Mouse (Mus musculus) liver, postnatal 0 days (tissue): Measurements from ENCODE around the gene Lrrc1.

Source experiments
- CTCF ChIP-seq: sonication (generic); IDR thresholded peaks from 2 replicates; pipeline ENCODE4 v1.5.1; 2016; ENCODE audit warnings: antibody characterized with exemption, low read depth
- EP300 ChIP-seq: IDR thresholded peaks from 2 replicates; pipeline ENCODE4 v1.6.1; 2016; ENCODE audit warnings: antibody characterized with exemption, low read depth, mild to moderate bottlenecking

DNA sequence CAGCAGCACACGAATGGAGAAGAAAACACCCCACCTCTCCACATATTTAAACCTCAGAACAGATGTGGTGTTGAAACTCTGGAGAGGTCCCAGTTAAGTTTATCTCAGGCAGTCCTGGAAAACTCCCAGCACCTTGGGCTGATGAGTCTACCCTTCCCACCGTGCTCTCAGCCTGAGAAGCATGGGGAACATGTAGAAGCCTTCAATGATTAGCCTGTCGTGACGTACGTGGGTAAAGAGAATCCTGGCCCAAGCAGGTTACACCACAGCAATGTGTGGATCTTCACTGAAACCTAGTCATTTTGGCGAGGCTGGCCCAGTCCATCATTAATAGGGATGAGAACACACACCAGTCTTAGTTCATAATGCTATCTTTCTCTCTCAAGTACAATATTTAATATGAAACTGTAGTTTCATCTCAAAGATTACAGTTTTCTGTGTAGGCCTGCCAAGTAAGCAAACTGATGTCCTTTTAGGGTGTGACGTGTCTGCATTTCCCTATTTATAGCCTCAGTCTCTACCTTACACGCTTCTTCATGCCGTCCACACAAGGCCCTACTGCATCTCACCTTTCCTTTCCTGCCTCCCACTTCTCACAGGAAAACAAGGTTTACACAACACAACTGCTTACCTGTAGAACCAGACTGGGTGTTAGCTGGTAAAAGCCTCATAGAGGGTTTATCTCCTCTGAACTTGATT, 125.0 kb downstream of the Lrrc1 start:
- no peak for TF ChIP-seq CTCF
- no peak for TF ChIP-seq EP300
